Mouse (Mus musculus) adipose tissue, adult 10 weeks (tissue): ENCODE results near the gene Tpcn2. TPM values are rescaled to one million over a fixed set of nuclear protein-coding genes. Genes with fewer than 3 reads are reported as not detected.

ENCODE experiments used
- polyA plus RNA-seq: library from polyadenylated mRNA; stranded (reverse); fragments of 350-450 nt; fragmentation: Illumina TruSeq; extraction: RNeasy Lipid Tissue Mini Kit (QIAGEN cat#74804); gene quantifications from one replicate; pipeline ENCODE4 v1.2.3, GENCODE M21; 2014; ENCODE audit warnings: low read depth, low replicate concordance

Gene Tpcn2
- 9.5 TPM for polyA plus RNA-seq

DNA sequence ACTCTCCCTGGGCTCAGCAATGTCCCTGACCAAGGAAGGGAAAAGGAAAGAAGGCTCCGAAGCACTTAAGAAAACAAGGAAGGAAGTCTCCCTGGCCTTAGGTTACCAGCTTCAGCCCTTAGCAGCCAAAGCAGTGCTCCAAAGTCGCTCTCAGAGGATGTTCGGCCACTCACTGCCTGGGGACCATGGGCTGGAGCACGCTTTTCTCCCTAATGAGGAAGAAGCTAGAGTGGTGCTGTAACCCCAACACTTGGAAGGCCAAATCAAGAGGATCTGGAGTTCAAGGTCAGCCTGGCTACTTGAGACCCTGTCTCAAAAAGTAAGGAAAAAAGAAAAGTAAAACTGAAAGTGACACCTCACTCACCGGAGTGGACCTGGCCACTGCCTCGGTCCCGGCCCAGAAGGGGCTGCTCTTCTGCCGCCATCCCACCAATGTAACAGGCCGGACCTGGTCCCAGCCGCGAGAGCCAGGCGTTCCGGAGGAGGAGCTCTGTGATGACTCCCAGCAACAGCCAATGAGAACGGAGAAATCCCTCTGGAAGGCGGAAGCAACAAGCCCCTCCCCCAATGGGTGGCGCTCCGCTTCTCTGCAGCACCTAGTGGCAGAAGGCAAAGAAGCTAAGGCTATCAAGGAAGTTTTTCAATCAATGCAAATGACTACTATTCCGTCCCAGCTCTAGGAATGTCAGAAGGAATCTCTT is at the start of gene Tpcn2:
Tpcn2 (minus strand) TSS at position 525 of the 701 bp plus-strand sequence.

DNA sequence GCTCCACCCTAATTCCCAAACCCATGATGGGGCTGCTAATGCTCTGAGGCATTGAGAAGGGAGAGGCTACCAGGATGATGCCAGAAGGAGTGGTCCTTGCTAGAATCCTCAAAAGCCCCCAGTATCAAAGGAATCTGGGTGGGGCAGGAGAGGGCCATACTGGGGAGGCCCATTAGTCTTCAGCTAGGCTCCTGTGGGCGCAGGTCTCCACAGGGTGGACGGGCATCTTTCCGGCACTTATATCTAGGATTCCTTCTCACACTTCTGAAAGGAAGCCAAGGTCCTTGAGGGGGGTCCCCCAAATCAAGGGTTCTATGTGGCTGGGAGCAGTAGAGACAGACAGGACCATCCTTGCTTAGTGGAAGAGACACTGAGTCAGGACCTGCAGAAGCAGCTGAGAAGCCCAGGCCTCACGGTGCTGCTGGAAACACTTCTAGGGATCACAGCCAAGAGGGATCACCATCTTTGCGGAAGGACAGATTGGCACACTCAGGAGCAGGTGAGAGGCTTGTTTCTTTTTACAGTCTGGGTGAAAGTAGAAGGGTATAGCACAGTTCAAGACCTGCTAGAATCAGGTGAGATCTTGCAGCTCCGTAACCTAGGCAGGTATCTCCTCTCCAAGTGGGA is 31.1 kb upstream of the Tpcn2 start, which contains the start of gene Mrgprd:
Mrgprd (plus strand) TSS at position 51 of the 627 bp plus-strand sequence.

GRCm38 (mm10) chr7:145300321-145301007 is 16.7 kb upstream of the Tpcn2 start, which contains the start of gene Mrgprf:
Gene Mrgprf (plus strand): TSS chr7:145300828.

DNA sequence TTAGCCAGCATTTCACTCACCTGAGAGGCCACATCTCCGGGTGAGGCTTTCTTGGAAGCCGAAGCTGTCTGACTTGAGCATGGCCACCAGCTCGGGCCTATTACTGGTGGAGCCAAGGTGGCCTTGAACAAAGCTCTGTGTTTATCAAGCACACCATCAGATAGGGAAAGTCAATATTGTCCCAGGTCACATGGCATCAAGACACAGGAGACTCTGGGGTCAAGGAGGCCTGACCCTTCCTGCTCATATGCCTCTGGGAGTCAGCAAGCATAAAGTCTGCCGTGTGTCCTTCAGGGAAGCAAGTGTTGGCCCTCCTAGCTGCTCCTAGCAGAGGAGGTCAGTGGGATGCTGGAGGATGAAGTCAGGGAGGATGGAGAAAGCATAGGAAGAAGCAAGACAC is 75.8 kb downstream of the Tpcn2 start, which contains the start of gene 1810010D01Rik:
1810010D01Rik (minus strand) TSS at position 114 of the 400 bp plus-strand sequence.

Other genes starting within 250 kb of the Tpcn2 start
- gene 1810010D01Rik, start 75.9 kb downstream of the Tpcn2 start, polyA plus RNA-seq: not detected
- 4.9 TPM for gene Mrgprf, start 16.8 kb upstream of the Tpcn2 start, polyA plus RNA-seq
- not detected for gene Mrgprd, start 30.8 kb upstream of the Tpcn2 start, polyA plus RNA-seq